Mouse (Mus musculus) thymus, postnatal 10 days (tissue): ENCODE measurements around the gene Gm3558.
"Not testable (repeated sequence)": the region's sequence is repeated elsewhere in the genome, so short reads cannot be mapped to it uniquely, and the experiment has no call there.

Experiments used
- DNase-seq, 2 experiments: peaks; one replicate each; pipeline ENCODE4 v3.0.0; 2021; ENCODE audit warnings: low spot score in 2 of 2

The Gm3558 gene

DNA sequence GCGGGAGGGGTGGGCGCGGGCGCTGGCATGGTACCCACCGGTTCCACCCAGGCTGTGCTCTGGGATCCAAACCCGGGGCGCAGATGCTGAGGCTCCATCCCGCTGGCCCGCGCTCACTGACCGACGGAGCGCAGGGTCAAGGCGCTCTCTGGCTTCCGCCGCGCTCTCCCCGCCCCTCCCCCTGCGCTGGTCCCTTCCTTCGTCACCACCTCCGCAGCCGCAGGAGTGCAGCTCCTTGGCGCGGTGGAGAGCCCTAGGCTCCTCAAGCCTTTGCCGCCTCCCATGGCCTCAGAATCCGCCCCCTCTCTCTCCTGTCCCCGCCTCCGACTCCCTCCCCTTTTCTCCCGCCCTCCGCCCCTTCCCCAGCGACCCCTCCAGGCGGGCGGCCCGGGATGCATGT lies at the start of gene Gm3558:
Gm3558 (minus strand) TSS at position 185 of the 400 bp plus-strand sequence.
- not testable (repeated sequence) for DNase-seq

DNA sequence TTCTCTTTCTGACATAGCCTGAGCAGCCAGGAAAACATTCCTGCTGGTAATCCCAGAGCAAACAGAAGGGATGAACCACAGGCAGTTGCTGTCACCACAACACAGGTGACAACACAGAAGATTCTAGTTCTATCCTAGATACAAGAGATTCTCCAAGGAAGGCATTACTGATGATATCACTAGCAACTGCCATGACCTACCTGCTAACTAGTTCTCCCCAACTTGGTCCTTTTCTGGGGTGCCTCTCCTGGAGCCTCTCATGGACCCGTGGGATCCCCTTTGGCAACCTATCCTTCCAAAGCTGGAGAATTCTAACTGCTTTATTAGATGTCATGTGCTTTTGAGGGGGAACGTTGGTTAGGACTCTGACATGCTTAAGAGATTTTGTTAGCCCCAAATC lies 27.1 kb upstream of the Gm3558 start, which contains the start of gene Gm10338:
Gm10338 (minus strand) TSS at position 101 of the 400 bp plus-strand sequence.
- not testable (repeated sequence) for DNase-seq

DNA sequence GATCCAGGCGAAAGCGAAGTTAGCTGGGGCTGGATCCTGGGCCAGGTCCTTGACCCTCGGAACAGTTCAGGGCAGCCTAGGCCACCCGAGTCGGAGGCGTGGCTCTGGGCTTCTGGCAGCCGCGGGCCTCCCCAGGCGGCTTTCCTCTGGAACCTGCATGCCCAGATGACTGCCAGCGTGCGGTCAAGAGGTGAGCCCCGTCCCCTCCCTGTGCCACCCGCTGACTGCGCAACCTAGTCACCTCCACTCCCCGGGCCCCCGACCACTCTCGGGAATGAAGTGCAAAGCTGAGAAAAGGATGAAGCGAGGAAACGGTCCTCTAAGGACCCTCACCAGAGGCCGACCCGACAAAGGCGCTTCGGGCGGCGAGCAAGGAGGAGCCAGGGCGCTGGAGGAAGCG lies 476 bp downstream of the Gm3558 start:
- DNase-seq, result not testable (repeated sequence)

DNA sequence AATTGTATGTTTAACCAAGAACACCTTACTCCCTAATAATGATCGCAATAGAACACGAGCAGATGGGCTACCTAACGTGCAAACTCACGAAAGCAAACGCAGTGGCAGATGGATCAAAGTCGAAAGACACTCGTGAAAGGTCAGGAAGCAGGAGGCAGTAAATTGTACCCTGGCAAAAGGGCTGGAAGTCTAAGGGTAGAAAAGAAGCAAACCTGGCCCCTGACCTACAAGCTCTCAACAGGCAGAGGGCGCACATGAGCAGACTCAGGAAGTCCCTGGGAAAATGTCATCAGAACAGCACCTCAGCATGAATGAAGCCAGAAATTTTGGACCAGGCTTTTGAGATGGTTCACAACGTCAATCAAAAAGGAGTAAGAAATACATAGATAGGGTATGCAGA lies 1.1 kb downstream of the Gm3558 start:
- DNase-seq, result not testable (repeated sequence)
